Mouse (Mus musculus): ENCODE data around the gene Lsm7.

GRCm38 (mm10) chr10:80845055-80845693, 9.8 kb downstream of the Lsm7 start:
- TF ChIP-seq CTCF (IDR thresholded peaks at IDR 0.05; ENCODE audit: control insufficient read depth, insufficient read depth, low read length) (no peak), POLR2A (IDR thresholded peaks at IDR 0.05; ENCODE audit: borderline replicate concordance, control insufficient read depth, low read depth, low read length) (no peak)

Data from bone marrow, adult 2 months (tissue).